In genomic region chr16:76786405-76787155, GRCm38 (mm10) we compare ENCODE assay signal across 9 mouse cellular contexts.
DNase-seq lines count a peak whose midpoint lies in the region; ATAC-seq lines count a peak whose summit lies in the region.
"Had no signal": no experiment of that assay in that cellular context is flagged by ENCODE, and none has a peak within 500 bp of the region (broad histone marks: within the 10 kb centered on the region; RNA-seq: fewer than 3 reads in every experiment).

No protein-coding gene starts in this region.

- no peaks in the 10 kb centered on the region for H3K9me3 ChIP-seq in lung, embryonic 16.5 days (ENCODE audit: control insufficient read depth, low read length)
- H3K9me3 ChIP-seq: heart, embryonic 15.5 days; neural tube, embryonic 12.5 days had no signal

- no peak overlapping the region for H3K4me2 ChIP-seq in lung, embryonic 16.5 days (ENCODE audit: low read depth, low read length)
- H3K4me2 ChIP-seq: heart, embryonic 15.5 days; neural tube, embryonic 12.5 days had no signal

- H3K4me1 ChIP-seq in lung, embryonic 16.5 days (replicated peaks; ENCODE audit: control insufficient read depth, insufficient read depth, low read length), result no peaks in the 10 kb centered on the region
- H3K4me1 ChIP-seq: heart, embryonic 15.5 days; neural tube, embryonic 12.5 days had no signal

- H3K27ac ChIP-seq in lung, embryonic 16.5 days (ENCODE audit: low read length), result no peak overlapping the region
- H3K27ac ChIP-seq: heart, embryonic 15.5 days; neural tube, embryonic 12.5 days had no signal

- ATAC-seq in hematopoietic stem cell, adult 5-6 weeks (replicated peaks in 1 of 2; ENCODE audit: insufficient read depth in 1 of 2, low FRiP score in 2 of 2, low TSS enrichment in 1 of 2, low read depth in 1 of 2, poor library complexity in 2 of 2, severe bottlenecking in 2 of 2), result peak; percentile 89 to 92
- peak; percentile 61; the same call in 1 of the 2 replicates for ATAC-seq in lung, embryonic 16.5 days (ENCODE audit: low read depth)

- DNase-seq in spleen, adult 18-20 months, result peak; percentile 13 to 36
- no peak for DNase-seq in spleen, adult 12 weeks (ENCODE audit: low spot score)
- DNase-seq in adrenal gland, adult 18-20 months (ENCODE audit: low spot score in 2 of 2), result peak; percentile 53 to 59
- DNase-seq in embryo, embryonic 11 days, result peak; percentile 59
- peak; percentile 72 for DNase-seq in testis, postnatal 10 days (ENCODE audit: low spot score)

- no peak overlapping the region for H3K4me3 ChIP-seq in lung, embryonic 16.5 days (ENCODE audit: low read length)
- H3K4me3 ChIP-seq: heart, embryonic 15.5 days; neural tube, embryonic 12.5 days had no signal

- no peak overlapping the region for H3K9ac ChIP-seq in lung, embryonic 16.5 days (ENCODE audit: low read length)
- H3K9ac ChIP-seq: heart, embryonic 15.5 days; neural tube, embryonic 12.5 days had no signal

- no peaks in the 10 kb centered on the region for H3K27me3 ChIP-seq in lung, embryonic 16.5 days (ENCODE audit: control insufficient read depth, insufficient read depth, low read depth, low read length)
- H3K27me3 ChIP-seq: heart, embryonic 15.5 days; neural tube, embryonic 12.5 days had no signal

- WGBS in lung, embryonic 16.5 days, result 73% methylated on average over 6 of the region's 6 CpGs

- no peaks in the 10 kb centered on the region for H3K36me3 ChIP-seq in lung, embryonic 16.5 days (ENCODE audit: control insufficient read depth, insufficient read depth, low read length)
- H3K36me3 ChIP-seq: heart, embryonic 15.5 days; neural tube, embryonic 12.5 days had no signal
